Mouse (Mus musculus) ES-Bruce4 (cell line): ENCODE measurements around the gene Gja10.

Experiments used
- EP300 ChIP-seq: IDR thresholded peaks from 2 replicates; pipeline ENCODE4 v1.6.1; 2011; ENCODE audit warnings: low read depth, low read length; ENCODE audit not compliant: insufficient read depth
- POLR2A ChIP-seq: IDR thresholded peaks from one replicate; pipeline ENCODE4 v1.8.1; 2011; ENCODE audit warnings: low read length; ENCODE audit not compliant: insufficient read depth

- TF ChIP-seq POLR2A (no peak), EP300 (no peak)
Measured at GRCm38 (mm10) chr4:32602660-32603059, at the start of gene Gja10.
